Mouse (Mus musculus) stomach, postnatal 0 days (tissue): Measurements from ENCODE around the gene Spaca4. TPM values are rescaled to one million over a fixed set of nuclear protein-coding genes. Genes with fewer than 3 reads are reported as not detected.

Experiments used
- ATAC-seq: fragments of 200-750 bp; cut with Nextera tagmentation; 2 replicates; pipeline ENCODE4 v1.8.0; 2017; ENCODE audit not compliant: low FRiP score, low TSS enrichment
- DNase-seq: peaks from one replicate; pipeline ENCODE4 v3.0.0-alpha.2; 2016; ENCODE audit warnings: low spot score
- H3K27ac ChIP-seq: fragments of 300-500 bp; sonication (generic); replicated peaks from 2 replicates; pipeline ENCODE4 v1.5.1; 2014; ENCODE audit warnings: mild to moderate bottlenecking, control low read depth
- H3K27me3 ChIP-seq: fragments of 300-500 bp; sonication (generic); 2 replicates; pipeline ENCODE4 v1.6.1; 2014; ENCODE audit warnings: low read length; ENCODE audit not compliant: control insufficient read depth, insufficient read depth
- H3K36me3 ChIP-seq: fragments of 300-500 bp; sonication (generic); 2 replicates; pipeline ENCODE4 v1.6.1; 2014; ENCODE audit warnings: low read length, mixed read lengths; ENCODE audit not compliant: control insufficient read depth, insufficient read depth
- H3K4me1 ChIP-seq: fragments of 300-500 bp; sonication (generic); replicated peaks from 2 replicates; pipeline ENCODE4 v1.6.1; 2014; ENCODE audit warnings: antibody characterized with exemption; ENCODE audit not compliant: control insufficient read depth, insufficient read depth
- H3K4me2 ChIP-seq: fragments of 300-500 bp; sonication (generic); replicated peaks from 2 replicates; pipeline ENCODE4 v1.6.1; 2014; ENCODE audit warnings: low read depth, mild to moderate bottlenecking, control low read depth, moderate library complexity
- H3K4me3 ChIP-seq: fragments of 300-500 bp; sonication (generic); 2 replicates; pipeline ENCODE4 v1.5.1; 2014; ENCODE audit warnings: low read depth, low read length, control low read depth
- H3K9ac ChIP-seq: fragments of 300-500 bp; sonication (generic); 2 replicates; pipeline ENCODE4 v1.6.1; 2014; ENCODE audit warnings: mild to moderate bottlenecking, low read length, control low read depth, mixed read lengths
- H3K9me3 ChIP-seq: fragments of 300-500 bp; sonication (generic); 2 replicates; pipeline ENCODE4 v1.6.1; 2016; ENCODE audit warnings: low read length; ENCODE audit not compliant: control insufficient read depth
- CTCF ChIP-seq: IDR thresholded peaks from 2 replicates; pipeline ENCODE4 v1.5.1; 2016; ENCODE audit warnings: antibody characterized with exemption, low read depth, mild to moderate bottlenecking, moderate library complexity
- EP300 ChIP-seq: optimal IDR thresholded peaks from 2 replicates; pipeline ENCODE3; 2016; ENCODE audit warnings: antibody characterized with exemption
- WGBS: fragments of 180-500 bp; shearing (Covaris S2); extraction: QIAGEN DNeasy Blood & Tissue Kit; methylation state at CpG from one replicate; pipeline ENCODE4 v1.1.7; 2014; 5-methylcytosine and 5-hydroxymethylcytosine counted together
- polyA plus RNA-seq: library from polyadenylated mRNA; unstranded; fragments of >200 nt; fragmentation: Nextera tagmentation; extraction: Ambion mirVana; gene quantifications from 2 replicates; pipeline ENCODE4 v1.2.1, GENCODE M21; 2015

The Spaca4 gene
- polyA plus RNA-seq, 1 experiment from 2014 or later = 0.56 TPM

DNA sequence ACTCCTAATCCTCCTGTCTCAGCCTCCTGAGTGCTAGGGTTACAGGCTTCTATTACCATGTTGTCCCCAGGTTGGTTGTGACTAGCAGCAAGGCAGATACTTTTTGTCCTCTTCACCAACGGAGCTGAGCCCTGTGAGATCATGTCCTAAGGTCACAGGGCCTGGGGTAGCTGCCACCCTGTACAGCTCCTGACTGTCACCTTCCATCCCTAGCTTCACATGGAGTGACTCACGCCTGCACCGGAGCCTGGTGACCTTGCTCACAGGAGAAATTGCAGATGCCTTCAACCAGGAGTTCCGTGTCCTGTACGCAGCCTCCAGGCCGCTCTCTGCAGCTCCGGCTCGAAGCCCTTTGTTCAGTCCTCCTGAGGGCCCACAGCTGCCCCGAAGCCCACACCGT is 806 bp upstream of the Spaca4 start:
- 86% methylated on average over 10 of the region's 10 CpGs for WGBS
- Histone ChIP-seq H3K4me2 (no peak overlapping the region), H3K9me3 (no peaks in the 10 kb centered on the region), H3K4me3 (no peak overlapping the region), H3K27ac (peak overlapping the region; percentile 73), H3K36me3 (peaks cover 10% of the 10 kb centered on the region), H3K27me3 (no peaks in the 10 kb centered on the region), H3K4me1 (0 out of 2 replicates have a peak, but pooled peaks cover 4% of the 10 kb centered on the region), H3K9ac (no peak overlapping the region)
- no peak for ATAC-seq
- no peak for DNase-seq
- no peak for TF ChIP-seq CTCF
- no peak for TF ChIP-seq EP300

GRCm38 (mm10) chr7:45725151-45725550 is 462 bp downstream of the Spaca4 start:
- ATAC-seq (no peak), DNase-seq (no peak)
- Histone ChIP-seq H3K27ac (no peak overlapping the region), H3K4me2 (no peak overlapping the region), H3K4me3 (no peak overlapping the region), H3K36me3 (peaks cover 16% of the 10 kb centered on the region), H3K9ac (no peak overlapping the region), H3K9me3 (no peaks in the 10 kb centered on the region), H3K4me1 (0 out of 2 replicates have a peak, but pooled peaks cover 2% of the 10 kb centered on the region), H3K27me3 (no peaks in the 10 kb centered on the region)
- TF ChIP-seq EP300 = no peak
- TF ChIP-seq CTCF = no peak
- WGBS = 93% methylated on average over 9 of the region's 9 CpGs

DNA sequence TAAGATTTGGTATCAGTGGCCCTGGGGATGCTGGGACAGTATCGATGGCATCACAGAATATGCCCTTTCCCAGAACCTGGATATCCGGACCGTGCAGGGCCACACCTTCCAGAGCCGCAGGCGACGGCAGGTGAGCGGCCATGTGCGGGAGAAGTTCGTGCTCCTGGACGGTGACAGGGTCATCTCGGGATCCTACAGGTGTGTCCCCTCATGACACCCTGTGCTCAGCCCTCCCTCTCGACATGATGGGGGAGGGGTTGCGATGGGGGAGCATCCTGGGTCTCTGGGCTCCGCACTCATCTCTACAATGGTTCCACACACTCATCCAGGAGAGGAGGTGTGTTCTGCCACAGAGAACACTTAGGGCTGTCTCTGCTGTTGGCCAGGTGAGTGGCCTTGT is 1.8 kb downstream of the Spaca4 start:
- ATAC-seq (no peak), DNase-seq (no peak)
- WGBS = 87% methylated on average over 14 of the region's 14 CpGs
- no peaks in the 10 kb centered on the region for H3K27me3 ChIP-seq
- no peak overlapping the region for H3K4me3 ChIP-seq
- no peak overlapping the region for H3K27ac ChIP-seq
- peaks cover 22% of the 10 kb centered on the region for H3K36me3 ChIP-seq
- no peak overlapping the region for H3K4me2 ChIP-seq
- TF ChIP-seq EP300 (no peak), CTCF (no peak)
- no peak overlapping the region for H3K9ac ChIP-seq
- no peaks in the 10 kb centered on the region for H3K9me3 ChIP-seq
- 0 out of 2 replicates have a peak, but pooled peaks cover 2% of the 10 kb centered on the region for H3K4me1 ChIP-seq

DNA sequence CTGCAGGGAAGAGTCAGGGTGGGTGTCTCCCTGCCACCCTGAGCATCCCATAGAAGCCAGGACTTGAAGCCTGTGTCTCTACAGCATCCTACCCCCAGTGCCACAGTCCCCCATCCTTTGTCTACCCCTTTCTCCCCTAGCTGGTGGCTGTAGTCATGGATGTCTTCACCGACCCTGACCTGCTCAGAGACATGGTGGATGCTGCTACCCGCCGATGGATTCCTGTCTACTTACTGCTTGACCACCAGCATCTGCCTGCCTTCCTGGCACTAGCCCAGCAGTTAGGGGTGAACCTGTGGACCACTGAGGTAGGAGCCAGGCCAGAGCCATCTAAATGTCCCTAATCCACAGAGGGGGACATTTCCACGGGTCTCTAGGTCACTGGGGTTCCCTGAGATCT is 2.3 kb downstream of the Spaca4 start:
- Histone ChIP-seq H3K4me1 (0 out of 2 replicates have a peak, but pooled peaks cover 2% of the 10 kb centered on the region), H3K4me2 (no peak overlapping the region), H3K4me3 (no peak overlapping the region), H3K9ac (no peak overlapping the region), H3K36me3 (peaks cover 22% of the 10 kb centered on the region), H3K9me3 (no peaks in the 10 kb centered on the region), H3K27me3 (no peaks in the 10 kb centered on the region), H3K27ac (no peak overlapping the region)
- DNase-seq (no peak), ATAC-seq (no peak)
- WGBS = 78% methylated on average over 4 of the region's 4 CpGs
- no peak for TF ChIP-seq EP300
- no peak for TF ChIP-seq CTCF

DNA sequence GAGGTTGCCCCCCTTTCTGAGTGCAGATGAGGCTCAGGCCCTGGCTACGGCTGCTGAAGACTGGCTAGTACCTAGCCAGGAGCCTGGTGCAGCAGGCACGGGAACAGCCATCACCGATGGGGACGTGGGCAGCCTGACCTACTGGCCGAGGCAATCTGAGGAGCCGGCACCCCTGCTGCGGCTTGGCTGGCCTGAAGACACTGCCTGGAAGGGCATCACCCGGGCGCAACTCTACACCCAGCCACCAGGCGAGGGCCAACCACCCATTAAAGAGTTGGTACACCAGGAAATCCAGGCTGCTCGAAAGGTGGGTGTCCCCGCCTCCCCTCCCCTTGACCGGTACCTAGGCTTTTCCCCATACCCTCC is 3.3 kb downstream of the Spaca4 start:
- H3K4me2 ChIP-seq = peak overlapping the region; percentile 35
- 58% methylated on average over 11 of the region's 13 CpGs for WGBS
- no peak for ATAC-seq
- no peaks in the 10 kb centered on the region for H3K9me3 ChIP-seq
- H3K4me3 ChIP-seq = peak overlapping the region; percentile 27; the same call in 1 of the 2 replicates
- TF ChIP-seq CTCF = no peak
- no peak for TF ChIP-seq EP300
- peak overlapping the region; percentile 67 for H3K27ac ChIP-seq
- DNase-seq = peak; percentile 50
- peaks cover 22% of the 10 kb centered on the region for H3K36me3 ChIP-seq
- 0 out of 2 replicates have a peak, but pooled peaks cover 2% of the 10 kb centered on the region for H3K4me1 ChIP-seq
- peak overlapping the region; percentile 51; the same call in 1 of the 2 replicates for H3K9ac ChIP-seq
- H3K27me3 ChIP-seq = no peaks in the 10 kb centered on the region

DNA sequence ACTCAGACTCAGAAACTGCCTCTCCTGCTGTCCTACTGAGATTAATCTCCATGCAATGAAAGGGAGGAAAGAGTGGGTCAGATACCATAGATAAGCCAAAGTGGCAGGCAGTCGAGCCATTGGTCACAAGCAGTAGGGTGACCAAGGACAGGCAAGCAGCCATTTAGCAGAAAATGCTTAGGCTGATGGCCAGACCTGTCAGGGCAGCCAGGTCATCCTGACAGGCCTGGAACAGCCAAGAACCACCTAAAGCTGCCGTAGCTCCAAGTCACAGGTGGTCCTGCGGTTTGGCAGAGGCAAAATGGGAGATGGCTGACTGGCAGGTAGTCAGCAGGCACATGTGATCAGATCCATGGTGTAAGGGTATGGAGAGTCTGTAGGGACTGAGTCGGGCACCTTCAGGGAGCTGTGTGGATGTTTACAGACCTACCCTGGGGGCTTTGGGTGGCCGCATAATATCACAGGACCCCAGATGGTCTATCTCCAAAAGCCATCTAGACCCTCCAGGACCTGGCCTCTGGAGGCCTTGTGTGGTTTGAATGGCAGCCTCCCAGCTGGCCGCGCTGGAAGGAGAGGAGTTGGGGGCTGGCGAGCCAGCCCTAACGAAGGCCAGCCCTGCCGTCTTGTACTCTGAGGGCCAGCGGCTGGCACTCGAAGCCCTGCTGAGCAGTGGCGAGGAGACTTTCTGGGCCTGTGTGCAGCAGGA is 3.8 kb downstream of the Spaca4 start:
- peak overlapping the region; percentile 27 for H3K4me3 ChIP-seq
- H3K36me3 ChIP-seq = peaks cover 22% of the 10 kb centered on the region
- H3K27ac ChIP-seq = peak overlapping the region; percentile 78
- peak overlapping the region; percentile 59 for H3K9ac ChIP-seq
- H3K4me2 ChIP-seq = peak overlapping the region; percentile 35
- DNase-seq = peak; percentile 18
- ATAC-seq = no peak
- H3K27me3 ChIP-seq = no peaks in the 10 kb centered on the region
- no peaks in the 10 kb centered on the region for H3K9me3 ChIP-seq
- WGBS = 70% methylated on average over 13 of the region's 13 CpGs
- 0 out of 2 replicates have a peak, but pooled peaks cover 2% of the 10 kb centered on the region for H3K4me1 ChIP-seq
- no peak for TF ChIP-seq EP300
- no peak for TF ChIP-seq CTCF
